Mouse (Mus musculus): ENCODE results near the gene Clip2. TPM values are rescaled to one million over a fixed set of nuclear protein-coding genes. Genes with fewer than 3 reads are reported as not detected.

Clip2 gene
- polyA plus RNA-seq, 1 experiment from 2014 or later, result 1.4 TPM

DNA sequence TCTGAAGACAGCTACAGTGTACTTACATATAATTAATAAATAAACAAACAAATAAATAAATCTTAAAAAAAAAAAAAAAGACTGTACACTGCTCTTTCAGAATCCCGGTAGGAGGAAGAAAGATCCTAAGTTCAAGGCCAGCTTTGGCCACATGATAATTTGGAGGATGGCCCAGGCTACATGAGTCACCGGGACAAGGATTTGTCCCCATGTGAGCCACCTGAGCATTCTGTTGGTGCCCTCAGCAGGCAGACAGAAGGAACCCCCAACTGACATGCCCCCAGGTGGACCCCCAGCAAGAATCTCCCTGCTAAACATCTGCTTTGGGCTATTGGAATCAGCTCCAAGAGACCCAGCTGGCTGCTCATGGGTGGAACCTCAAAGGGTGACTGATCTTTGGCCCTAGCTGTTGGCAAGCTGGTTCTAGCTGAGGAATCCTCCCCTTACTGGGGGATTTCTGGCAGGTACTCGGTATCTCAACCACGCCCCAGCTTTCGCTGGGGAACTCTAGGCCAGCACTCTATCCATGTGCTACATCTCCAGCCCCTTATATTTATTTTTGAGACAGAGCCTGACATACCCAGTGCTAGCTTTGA lies 1.8 kb upstream of the Clip2 start:
- Histone ChIP-seq H3K4me1 (ENCODE audit: control insufficient read depth, insufficient read depth, low read length) (peaks cover 17% of the 10 kb centered on the region), H3K9ac (ENCODE audit: low read length) (no peak overlapping the region), H3K4me3 (ENCODE audit: low read length) (no peak overlapping the region), H3K27ac (ENCODE audit: low read length) (no peak overlapping the region), H3K9me3 (replicated peaks; ENCODE audit: control insufficient read depth, low read length) (no peaks in the 10 kb centered on the region), H3K27me3 (ENCODE audit: control insufficient read depth, insufficient read depth, low read length) (peaks cover 2% of the 10 kb centered on the region; the same call in 1 of the 2 replicates), H3K36me3 (ENCODE audit: control insufficient read depth, insufficient read depth) (no peaks in the 10 kb centered on the region), H3K4me2 (ENCODE audit: low read depth, low read length) (no peak overlapping the region)
- no peak for ATAC-seq (replicated peaks; ENCODE audit: extremely low read depth, insufficient read depth, low FRiP score)
- 77% methylated on average over 5 of the region's 5 CpGs for WGBS

GRCm38 (mm10) chr5:134551233-134552109 lies 763 bp downstream of the Clip2 start:
- peak overlapping the region; percentile 84 for H3K4me2 ChIP-seq (ENCODE audit: low read depth, low read length)
- peak overlapping the region; percentile 92 for H3K9ac ChIP-seq (ENCODE audit: low read length)
- 3% methylated on average over 51 of the region's 52 CpGs for WGBS
- peak overlapping the region; percentile 89 for H3K4me3 ChIP-seq (ENCODE audit: low read length)
- H3K9me3 ChIP-seq (replicated peaks; ENCODE audit: control insufficient read depth, low read length), result no peaks in the 10 kb centered on the region
- peaks cover 19% of the 10 kb centered on the region for H3K4me1 ChIP-seq (ENCODE audit: control insufficient read depth, insufficient read depth, low read length)
- peak overlapping the region; percentile 93 for H3K27ac ChIP-seq (ENCODE audit: low read length)
- ATAC-seq (replicated peaks; ENCODE audit: extremely low read depth, insufficient read depth, low FRiP score), result no peak; the same call in 1 of the 2 replicates
- peaks cover 2% of the 10 kb centered on the region; the same call in 1 of the 2 replicates for H3K27me3 ChIP-seq (ENCODE audit: control insufficient read depth, insufficient read depth, low read length)
- H3K36me3 ChIP-seq (ENCODE audit: control insufficient read depth, insufficient read depth), result no peaks in the 10 kb centered on the region

GRCm38 (mm10) chr5:134550836-134551232 lies 1.4 kb downstream of the Clip2 start:
- Histone ChIP-seq H3K9ac (ENCODE audit: low read length) (peak overlapping the region; percentile 92), H3K36me3 (ENCODE audit: control insufficient read depth, insufficient read depth) (no peaks in the 10 kb centered on the region), H3K27ac (ENCODE audit: low read length) (peak overlapping the region; percentile 93; the same call in 1 of the 2 replicates), H3K27me3 (ENCODE audit: control insufficient read depth, insufficient read depth, low read length) (peaks cover 2% of the 10 kb centered on the region; the same call in 1 of the 2 replicates), H3K4me1 (ENCODE audit: control insufficient read depth, insufficient read depth, low read length) (peaks cover 19% of the 10 kb centered on the region), H3K4me3 (ENCODE audit: low read length) (peak overlapping the region; percentile 89), H3K9me3 (replicated peaks; ENCODE audit: control insufficient read depth, low read length) (no peaks in the 10 kb centered on the region), H3K4me2 (ENCODE audit: low read depth, low read length) (peak overlapping the region; percentile 84)
- no peak for ATAC-seq (replicated peaks; ENCODE audit: extremely low read depth, insufficient read depth, low FRiP score)
- WGBS, result 18% methylated on average over 6 of the region's 6 CpGs

- H3K4me2 ChIP-seq (ENCODE audit: low read depth, low read length), result peak overlapping the region; percentile 84; the same call in 1 of the 2 replicates
- H3K4me1 ChIP-seq (ENCODE audit: control insufficient read depth, insufficient read depth, low read length), result peaks cover 17% of the 10 kb centered on the region
- no peaks in the 10 kb centered on the region for H3K9me3 ChIP-seq (replicated peaks; ENCODE audit: control insufficient read depth, low read length)
- no peak overlapping the region for H3K9ac ChIP-seq (ENCODE audit: low read length)
- no peaks in the 10 kb centered on the region for H3K36me3 ChIP-seq (ENCODE audit: control insufficient read depth, insufficient read depth)
- no peak overlapping the region for H3K4me3 ChIP-seq (ENCODE audit: low read length)
- no peak overlapping the region for H3K27ac ChIP-seq (ENCODE audit: low read length)
- WGBS, result 82% methylated on average over 2 of the region's 3 CpGs
- ATAC-seq (replicated peaks; ENCODE audit: extremely low read depth, insufficient read depth, low FRiP score), result no peak
- peaks cover 2% of the 10 kb centered on the region; the same call in 1 of the 2 replicates for H3K27me3 ChIP-seq (ENCODE audit: control insufficient read depth, insufficient read depth, low read length)
Observed at GRCm38 (mm10) chr5:134549640-134550168, 2.5 kb downstream of the Clip2 start.

GRCm38 (mm10) chr5:134548306-134548705 lies 3.9 kb downstream of the Clip2 start:
- no peak overlapping the region for H3K27ac ChIP-seq (ENCODE audit: low read length)
- H3K36me3 ChIP-seq (ENCODE audit: control insufficient read depth, insufficient read depth), result no peaks in the 10 kb centered on the region
- peaks cover 2% of the 10 kb centered on the region; the same call in 1 of the 2 replicates for H3K27me3 ChIP-seq (ENCODE audit: control insufficient read depth, insufficient read depth, low read length)
- peaks cover 17% of the 10 kb centered on the region for H3K4me1 ChIP-seq (ENCODE audit: control insufficient read depth, insufficient read depth, low read length)
- H3K9ac ChIP-seq (ENCODE audit: low read length), result no peak overlapping the region
- WGBS, result 47% methylated on average over 5 of the region's 5 CpGs
- H3K4me2 ChIP-seq (ENCODE audit: low read depth, low read length), result no peak overlapping the region
- H3K9me3 ChIP-seq (replicated peaks; ENCODE audit: control insufficient read depth, low read length), result no peaks in the 10 kb centered on the region
- no peak for ATAC-seq (replicated peaks; ENCODE audit: extremely low read depth, insufficient read depth, low FRiP score)
- no peak overlapping the region for H3K4me3 ChIP-seq (ENCODE audit: low read length)

DNA sequence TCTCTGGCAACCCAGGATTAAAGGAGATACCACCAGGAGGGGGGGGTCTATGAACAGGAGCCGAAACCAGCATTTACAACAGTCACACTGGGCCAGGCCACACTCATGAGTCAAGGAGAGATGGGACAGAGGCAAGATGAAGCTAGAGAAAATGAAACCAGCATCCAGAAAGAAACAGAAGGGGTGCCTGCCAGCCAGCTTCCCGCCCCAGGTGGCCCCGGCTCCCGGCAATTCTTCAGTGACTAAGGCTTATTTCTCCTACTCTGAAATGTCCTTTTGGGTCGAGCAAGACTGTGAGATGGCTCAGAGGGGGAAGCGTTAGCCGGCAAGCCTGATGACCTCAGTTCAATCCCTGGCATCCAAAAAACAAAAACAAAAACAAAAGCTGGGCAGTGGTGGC lies 5.4 kb downstream of the Clip2 start:
- H3K27me3 ChIP-seq (ENCODE audit: control insufficient read depth, insufficient read depth, low read length), result peaks cover 2% of the 10 kb centered on the region; the same call in 1 of the 2 replicates
- 79% methylated on average over 7 of the region's 7 CpGs for whole genome bisulfite sequencing
- H3K36me3 ChIP-seq (ENCODE audit: control insufficient read depth, insufficient read depth), result no peaks in the 10 kb centered on the region
- no peaks in the 10 kb centered on the region for H3K9me3 ChIP-seq (replicated peaks; ENCODE audit: control insufficient read depth, low read length)
- H3K27ac ChIP-seq (ENCODE audit: low read length), result no peak overlapping the region
- H3K4me3 ChIP-seq (ENCODE audit: low read length), result no peak overlapping the region
- H3K4me1 ChIP-seq (ENCODE audit: control insufficient read depth, insufficient read depth, low read length), result peaks cover 13% of the 10 kb centered on the region; the same call in 1 of the 2 replicates
- no peak overlapping the region for H3K4me2 ChIP-seq (ENCODE audit: low read depth, low read length)
- no peak overlapping the region for H3K9ac ChIP-seq (ENCODE audit: low read length)
- ATAC-seq (replicated peaks; ENCODE audit: extremely low read depth, insufficient read depth, low FRiP score), result no peak

GRCm38 (mm10) chr5:134545242-134545629 lies 7.0 kb downstream of the Clip2 start:
- Histone ChIP-seq H3K4me1 (ENCODE audit: control insufficient read depth, insufficient read depth, low read length) (peaks cover 8% of the 10 kb centered on the region), H3K9ac (ENCODE audit: low read length) (no peak overlapping the region), H3K36me3 (ENCODE audit: control insufficient read depth, insufficient read depth) (no peaks in the 10 kb centered on the region), H3K4me3 (ENCODE audit: low read length) (no peak overlapping the region), H3K4me2 (ENCODE audit: low read depth, low read length) (no peak overlapping the region), H3K9me3 (replicated peaks; ENCODE audit: control insufficient read depth, low read length) (no peaks in the 10 kb centered on the region), H3K27me3 (ENCODE audit: control insufficient read depth, insufficient read depth, low read length) (no peaks in the 10 kb centered on the region; the same call in 1 of the 2 replicates), H3K27ac (ENCODE audit: low read length) (no peak overlapping the region)
- no peak for ATAC-seq (replicated peaks; ENCODE audit: extremely low read depth, insufficient read depth, low FRiP score)
- 48% methylated on average over 3 of the region's 3 CpGs for WGBS

DNA sequence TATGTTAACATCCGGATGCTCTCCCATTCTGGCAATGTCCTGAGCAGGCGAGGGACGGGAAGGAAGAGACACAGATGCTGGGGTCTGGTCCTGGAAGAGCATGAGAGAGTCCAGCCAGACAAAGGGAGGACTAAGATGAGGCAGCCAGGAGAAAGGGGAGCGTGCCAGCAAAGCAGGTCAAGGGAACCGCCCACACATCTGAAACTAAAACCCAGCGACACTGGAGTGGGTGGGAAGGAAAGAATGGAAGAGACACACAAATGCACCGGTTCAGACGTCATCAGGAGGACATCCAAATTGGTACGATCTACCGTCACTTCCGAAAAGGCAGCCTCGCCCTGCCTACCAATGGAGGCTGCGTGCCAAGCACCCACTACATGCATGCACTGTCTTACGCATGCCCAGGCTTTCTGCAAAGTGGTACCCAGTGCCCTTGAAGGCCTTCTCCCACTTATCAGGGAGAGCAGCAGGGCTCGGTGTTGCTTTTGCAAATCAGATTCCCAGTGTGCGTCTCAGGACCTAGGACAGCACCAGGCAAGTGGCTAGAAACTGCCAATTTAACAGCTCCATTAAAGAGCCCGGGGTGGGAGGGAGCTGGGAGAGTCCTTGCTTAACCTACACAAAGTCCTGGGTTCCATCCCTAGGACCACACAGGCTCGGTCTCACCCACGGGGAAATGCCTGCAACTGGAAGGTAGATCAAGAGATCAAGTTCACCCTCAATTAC lies 7.6 kb downstream of the Clip2 start:
- Histone ChIP-seq H3K36me3 (ENCODE audit: control insufficient read depth, insufficient read depth) (no peaks in the 10 kb centered on the region), H3K4me3 (ENCODE audit: low read length) (no peak overlapping the region), H3K9ac (ENCODE audit: low read length) (no peak overlapping the region), H3K27ac (ENCODE audit: low read length) (no peak overlapping the region), H3K27me3 (ENCODE audit: control insufficient read depth, insufficient read depth, low read length) (no peaks in the 10 kb centered on the region), H3K4me1 (ENCODE audit: control insufficient read depth, insufficient read depth, low read length) (peaks cover 8% of the 10 kb centered on the region), H3K4me2 (ENCODE audit: low read depth, low read length) (no peak overlapping the region), H3K9me3 (replicated peaks; ENCODE audit: control insufficient read depth, low read length) (no peaks in the 10 kb centered on the region)
- no peak for ATAC-seq (replicated peaks; ENCODE audit: extremely low read depth, insufficient read depth, low FRiP score)
- WGBS, result 58% methylated on average over 19 of the region's 19 CpGs
